ENCODE assay signal across 17 mouse cellular contexts in genomic region chr2:27281771-27282170, GRCm38 (mm10). TPM values are rescaled to one million over a fixed set of nuclear protein-coding genes. Genes with fewer than 3 reads are reported as not detected.
"Had no signal": no experiment of that assay in that cellular context is flagged by ENCODE, and none has a peak within 500 bp of the region (broad histone marks: within the 10 kb centered on the region; RNA-seq: fewer than 3 reads in every experiment).

No protein-coding gene starts in this region.

- H3K9me3 ChIP-seq: neural tube, embryonic 13.5 days; neural tube, embryonic 15.5 days; stomach, embryonic 15.5 days had no signal

- DNase-seq: retina, postnatal 1 day; right cerebral cortex, adult 18-20 months; right cerebral cortex, postnatal 14 days; right cerebral cortex, postnatal 25 days; right cerebral cortex, postnatal 4 days; spleen, adult 18-20 months; thymus, adult 18-20 months; thymus, adult 2 months; thymus, postnatal 14 days; thymus, postnatal 25 days; thymus, postnatal 36 days; thymus, postnatal 4 days had no signal

- H3K27ac ChIP-seq: neural tube, embryonic 13.5 days; neural tube, embryonic 15.5 days; stomach, embryonic 15.5 days; stomach, postnatal 0 days had no signal

- H3K9ac ChIP-seq: neural tube, embryonic 13.5 days; neural tube, embryonic 15.5 days; stomach, embryonic 15.5 days had no signal

- H3K4me3 ChIP-seq: neural tube, embryonic 13.5 days; neural tube, embryonic 15.5 days; stomach, embryonic 15.5 days had no signal

- H3K4me1 ChIP-seq: neural tube, embryonic 13.5 days; neural tube, embryonic 15.5 days; stomach, embryonic 15.5 days had no signal

- H3K27me3 ChIP-seq: neural tube, embryonic 13.5 days; neural tube, embryonic 15.5 days; stomach, embryonic 15.5 days had no signal

- H3K4me2 ChIP-seq: neural tube, embryonic 13.5 days; neural tube, embryonic 15.5 days; stomach, embryonic 15.5 days had no signal

RNA-seq across cellular contexts. Expression of gene Sardh, which starts 33.6 kb away (rescaled TPM):
- total RNA-seq: neutrophil, adult 5-6 weeks had no signal
